Mouse (Mus musculus) lung, embryonic 16.5 days (tissue): ENCODE results near the gene Htr1d. TPM values are rescaled to one million over a fixed set of nuclear protein-coding genes. Genes with fewer than 3 reads are reported as not detected.
A peak's percentile ranks its signal among the peaks of the same experiment; 100 is the strongest.

ENCODE experiments used
- ATAC-seq: fragments of 200-750 bp; cut with Nextera tagmentation; 2 replicates; pipeline ENCODE4 v1.8.0; 2017; ENCODE audit warnings: low read depth, mild to moderate bottlenecking, moderate library complexity
- H3K27ac ChIP-seq: fragments of 300-500 bp; sonication (generic); 2 replicates; pipeline ENCODE4 v1.5.1; 2014; ENCODE audit warnings: mild to moderate bottlenecking, control low read depth, low read length
- H3K27me3 ChIP-seq: fragments of 300-500 bp; sonication (generic); 2 replicates; pipeline ENCODE4 v1.6.1; 2014; ENCODE audit warnings: low read depth, low read length, mixed read lengths; ENCODE audit not compliant: control insufficient read depth, insufficient read depth
- H3K36me3 ChIP-seq: fragments of 300-500 bp; sonication (generic); 2 replicates; pipeline ENCODE4 v1.6.1; 2014; ENCODE audit warnings: low read length; ENCODE audit not compliant: control insufficient read depth, insufficient read depth
- H3K4me1 ChIP-seq: fragments of 300-500 bp; sonication (generic); replicated peaks from 2 replicates; pipeline ENCODE4 v1.6.1; 2014; ENCODE audit warnings: low read length, mixed read lengths; ENCODE audit not compliant: control insufficient read depth, insufficient read depth
- H3K4me2 ChIP-seq: fragments of 300-500 bp; sonication (generic); 2 replicates; pipeline ENCODE4 v1.6.1; 2014; ENCODE audit warnings: low read depth, low read length, control low read depth
- H3K4me3 ChIP-seq: fragments of 300-500 bp; sonication (generic); 2 replicates; pipeline ENCODE4 v1.5.1; 2014; ENCODE audit warnings: mild to moderate bottlenecking, low read length, control low read depth
- H3K9ac ChIP-seq: fragments of 300-500 bp; sonication (generic); 2 replicates; pipeline ENCODE4 v1.6.1; 2014; ENCODE audit warnings: low read length, control low read depth
- H3K9me3 ChIP-seq: fragments of 300-500 bp; sonication (generic); 2 replicates; pipeline ENCODE4 v1.6.1; 2016; ENCODE audit warnings: low read length; ENCODE audit not compliant: control insufficient read depth
- WGBS: fragments of 180-500 bp; shearing (Covaris S2); extraction: QIAGEN DNeasy Blood & Tissue Kit; methylation state at CpG from one replicate; pipeline ENCODE4 v1.1.7; 2014; 5-methylcytosine and 5-hydroxymethylcytosine counted together
- polyA plus RNA-seq: library from polyadenylated mRNA; unstranded; fragments of >200 nt; fragmentation: Nextera tagmentation; extraction: Ambion mirVana; gene quantifications from 2 replicates; pipeline ENCODE4 v1.2.1, GENCODE M21; 2015

Htr1d gene
- not detected in 2 replicates for polyA plus RNA-seq

GRCm38 (mm10) chr4:136423224-136423623 lies at the start of gene Htr1d:
Gene Htr1d (plus strand): TSS chr4:136423524.
- Histone ChIP-seq H3K27me3 (peaks cover 36% of the 10 kb centered on the region), H3K27ac (no peak within 1 kb of the TSS), H3K4me1 (peaks cover 10% of the 10 kb centered on the region), H3K4me2 (peak within 1 kb of the TSS; percentile 94), H3K9me3 (no peaks in the 10 kb centered on the region), H3K9ac (peak within 1 kb of the TSS; percentile 52; the same call in 1 of the 2 replicates), H3K4me3 (peak within 1 kb of the TSS; percentile 51), H3K36me3 (no peaks in the 10 kb centered on the region)
- no peak for ATAC-seq
- 62% methylated on average over 9 of the region's 9 CpGs for WGBS

- H3K4me3 ChIP-seq = no peak overlapping the region
- WGBS = 86% methylated on average over 5 of the region's 5 CpGs
- no peak overlapping the region for H3K9ac ChIP-seq
These were observed 46.3 kb upstream of the Htr1d start for GRCm38 (mm10) chr4:136377001-136377400.

GRCm38 (mm10) chr4:136383052-136383451 lies 40.3 kb upstream of the Htr1d start:
- Histone ChIP-seq H3K9ac (no peak overlapping the region), H3K9me3 (no peaks in the 10 kb centered on the region), H3K27me3 (no peaks in the 10 kb centered on the region), H3K27ac (no peak overlapping the region), H3K4me3 (no peak overlapping the region), H3K36me3 (no peaks in the 10 kb centered on the region), H3K4me2 (no peak overlapping the region), H3K4me1 (no peaks in the 10 kb centered on the region)
- 89% methylated on average over 5 of the region's 5 CpGs for WGBS
- ATAC-seq = no peak

More at GRCm38 (mm10) chr4:136377001-136377400, 46.3 kb upstream of the Htr1d start:
- Histone ChIP-seq H3K4me2 (no peak overlapping the region), H3K36me3 (no peaks in the 10 kb centered on the region), H3K4me1 (no peaks in the 10 kb centered on the region), H3K9me3 (no peaks in the 10 kb centered on the region), H3K27ac (no peak overlapping the region), H3K27me3 (no peaks in the 10 kb centered on the region)
- ATAC-seq = no peak

GRCm38 (mm10) chr4:136383839-136384238 lies 39.5 kb upstream of the Htr1d start:
- Histone ChIP-seq H3K9ac (no peak overlapping the region), H3K4me1 (no peaks in the 10 kb centered on the region), H3K27ac (peak overlapping the region; percentile 66), H3K4me3 (no peak overlapping the region), H3K4me2 (no peak overlapping the region), H3K36me3 (no peaks in the 10 kb centered on the region), H3K27me3 (no peaks in the 10 kb centered on the region), H3K9me3 (no peaks in the 10 kb centered on the region)
- WGBS = 57% methylated on average over 6 of the region's 6 CpGs
- ATAC-seq = peak; percentile 67

GRCm38 (mm10) chr4:136387261-136387660 lies 36.1 kb upstream of the Htr1d start:
- no peaks in the 10 kb centered on the region for H3K9me3 ChIP-seq
- H3K4me3 ChIP-seq = no peak overlapping the region
- WGBS = 53% methylated on average over 11 of the region's 11 CpGs
- no peak overlapping the region for H3K4me2 ChIP-seq
- H3K9ac ChIP-seq = no peak overlapping the region
- no peaks in the 10 kb centered on the region for H3K4me1 ChIP-seq
- no peak for ATAC-seq
- H3K27ac ChIP-seq = no peak overlapping the region
- H3K27me3 ChIP-seq = no peaks in the 10 kb centered on the region
- H3K36me3 ChIP-seq = no peaks in the 10 kb centered on the region

- Histone ChIP-seq H3K9me3 (no peaks in the 10 kb centered on the region), H3K27ac (no peak overlapping the region), H3K27me3 (no peaks in the 10 kb centered on the region), H3K9ac (no peak overlapping the region), H3K36me3 (no peaks in the 10 kb centered on the region), H3K4me3 (no peak overlapping the region), H3K4me1 (no peaks in the 10 kb centered on the region), H3K4me2 (no peak overlapping the region)
- WGBS = 70% methylated on average over 10 of the region's 10 CpGs
- no peak for ATAC-seq
These were observed 21.5 kb upstream of the Htr1d start for GRCm38 (mm10) chr4:136401806-136402205.

- Histone ChIP-seq H3K9me3 (no peaks in the 10 kb centered on the region), H3K4me2 (no peak overlapping the region), H3K4me3 (no peak overlapping the region), H3K27me3 (no peaks in the 10 kb centered on the region), H3K4me1 (no peaks in the 10 kb centered on the region), H3K27ac (no peak overlapping the region), H3K9ac (no peak overlapping the region), H3K36me3 (no peaks in the 10 kb centered on the region)
- ATAC-seq = no peak
- WGBS = 48% methylated on average over 11 of the region's 11 CpGs
These were observed 15.5 kb upstream of the Htr1d start for GRCm38 (mm10) chr4:136407831-136408230.

GRCm38 (mm10) chr4:136411995-136412765 lies 11.1 kb upstream of the Htr1d start:
- Histone ChIP-seq H3K4me1 (no peaks in the 10 kb centered on the region), H3K36me3 (no peaks in the 10 kb centered on the region), H3K9me3 (no peaks in the 10 kb centered on the region), H3K9ac (no peak overlapping the region), H3K4me3 (no peak overlapping the region), H3K4me2 (no peak overlapping the region), H3K27me3 (no peaks in the 10 kb centered on the region), H3K27ac (no peak overlapping the region)
- no peak for ATAC-seq
- WGBS = 69% methylated on average over 10 of the region's 10 CpGs

GRCm38 (mm10) chr4:136415477-136415876 lies 7.8 kb upstream of the Htr1d start:
- no peaks in the 10 kb centered on the region for H3K9me3 ChIP-seq
- no peaks in the 10 kb centered on the region for H3K36me3 ChIP-seq
- no peak overlapping the region for H3K27ac ChIP-seq
- H3K4me2 ChIP-seq = no peak overlapping the region
- no peak overlapping the region for H3K9ac ChIP-seq
- 85% methylated on average over 9 of the region's 9 CpGs for WGBS
- no peak for ATAC-seq
- no peaks in the 10 kb centered on the region for H3K27me3 ChIP-seq
- H3K4me3 ChIP-seq = no peak overlapping the region
- H3K4me1 ChIP-seq = no peaks in the 10 kb centered on the region
